Mouse (Mus musculus) cortical plate, adult 2 months (tissue): Measurements from ENCODE around the gene Homer2.

Source experiments
- CTCF ChIP-seq: fragments of 200-500 bp; IDR thresholded peaks from 2 replicates; pipeline ENCODE4 v1.5.1; 2011; ENCODE audit warnings: mild to moderate bottlenecking, control low read depth, low read length; ENCODE audit not compliant: insufficient read depth; ENCODE audit errors: extremely low read depth
- POLR2A ChIP-seq: fragments of 200-500 bp; IDR thresholded peaks from 2 replicates; pipeline ENCODE4 v1.6.1; 2011; ENCODE audit warnings: mild to moderate bottlenecking, low read length, control low read depth; ENCODE audit not compliant: insufficient read depth; ENCODE audit errors: extremely low read depth

- TF ChIP-seq POLR2A (no peak), CTCF (no peak)
Observed at GRCm38 (mm10) chr7:81631261-81631660, 76.1 kb downstream of the Homer2 start.
